Mouse (Mus musculus) G1E (cell line): ENCODE measurements around the gene Gpc6.

ENCODE experiments used
- CTCF ChIP-seq: IDR thresholded peaks from 2 replicates; pipeline ENCODE4 v1.5.1; 2012; ENCODE audit warnings: low read depth, low read length, inconsistent platforms, mixed read lengths
- GATA1 ChIP-seq: IDR thresholded peaks from 2 replicates; pipeline ENCODE4 v1.6.1; 2012; ENCODE audit warnings: borderline replicate concordance, low read length, inconsistent platforms, mixed read lengths
- POLR2AphosphoS5 ChIP-seq: IDR thresholded peaks from 2 replicates; pipeline ENCODE4 v1.6.1; 2012; ENCODE audit warnings: low read depth, low read length, inconsistent platforms; ENCODE audit not compliant: insufficient replicate concordance
- TAL1 ChIP-seq: conservative IDR thresholded peaks from 2 replicates; pipeline ENCODE4 v1.6.1; 2012; ENCODE audit warnings: low read depth, low read length, inconsistent platforms, mixed read lengths

- no peak for TF ChIP-seq CTCF
- TF ChIP-seq GATA1: no peak
- no peak for TF ChIP-seq TAL1
- no peak for TF ChIP-seq POLR2AphosphoS5
These were observed 858.7 kb downstream of the Gpc6 start for GRCm38 (mm10) chr14:117783671-117784262.
